In the genomic region with DNA sequence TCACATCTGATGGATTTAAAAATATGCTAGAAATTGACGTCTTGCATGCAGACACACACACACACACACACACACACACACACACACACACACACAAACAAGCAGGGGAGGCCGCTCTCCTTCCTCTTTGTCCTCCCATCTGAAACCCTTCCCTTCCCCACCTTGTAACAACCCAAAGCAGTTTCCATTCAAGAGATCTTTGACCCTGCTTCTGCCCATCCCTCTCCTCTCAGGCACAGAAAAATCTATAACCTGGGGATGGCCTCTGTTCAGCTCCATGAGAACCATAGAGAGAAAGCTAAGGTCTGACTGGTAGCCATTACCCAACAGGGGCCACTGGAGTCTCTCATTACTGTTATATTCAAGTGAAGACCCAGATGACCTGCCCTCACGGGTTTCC, we compare ENCODE assay signal across 22 mouse cellular contexts.
DNase-seq lines count a peak whose midpoint lies in the region; ATAC-seq and TF ChIP-seq lines count a peak whose summit lies in the region.
"Had no signal": no experiment of that assay in that cellular context is flagged by ENCODE, and none has a peak within 500 bp of the region (broad histone marks: within the 10 kb centered on the region; RNA-seq: fewer than 3 reads in every experiment).

No protein-coding gene starts in this region.

- TF ChIP-seq CTCF in left cerebral cortex, adult 2 months (IDR thresholded peaks at IDR 0.05) = no peak
- no peak for TF ChIP-seq CTCF in intestine, postnatal 0 days (IDR thresholded peaks at IDR 0.05; ENCODE audit: low read depth)

- WGBS in intestine, postnatal 0 days = 43% methylated on average over 3 of the region's 3 CpGs

- no peaks in the 10 kb centered on the region for H3K4me1 ChIP-seq in intestine, postnatal 0 days (replicated peaks; ENCODE audit: control insufficient read depth, insufficient read depth, low read length)
- H3K4me1 ChIP-seq: embryonic facial prominence, embryonic 10.5 days; embryonic facial prominence, embryonic 12.5 days had no signal

- H3K4me3 ChIP-seq in left cerebral cortex, adult 2 months = no peak overlapping the region
- no peak overlapping the region for H3K4me3 ChIP-seq in intestine, postnatal 0 days (ENCODE audit: low read depth, low read length)
- H3K4me3 ChIP-seq: embryonic facial prominence, embryonic 10.5 days; embryonic facial prominence, embryonic 12.5 days; forebrain, embryonic 13.5 days; forebrain, embryonic 15.5 days had no signal

- ATAC-seq in intestine, postnatal 0 days = peak; percentile 57
- ATAC-seq: activated CD4-positive, CD25-positive, alpha-beta regulatory T cell, adult 4 months; CD4-positive, CD25-positive, alpha-beta regulatory T cell, adult 4 months; forebrain, embryonic 13.5 days; forebrain, embryonic 15.5 days; Patski had no signal

- no peaks in the 10 kb centered on the region for H3K9me3 ChIP-seq in intestine, postnatal 0 days (ENCODE audit: control insufficient read depth)
- H3K9me3 ChIP-seq: embryonic facial prominence, embryonic 10.5 days; embryonic facial prominence, embryonic 12.5 days; forebrain, embryonic 13.5 days; forebrain, embryonic 15.5 days had no signal

- intact Hi-C loops in left cerebral cortex, adult 2 months (cut with DNase I) = no loop called here
- intact Hi-C loops in left cerebral cortex, postnatal 25 days (cut with DNase I) = no loop called here
- intact Hi-C loops in gastrocnemius, postnatal 36 days (cut with DNase I) = loop anchor here (5.0 kb wide), 1 partner anchor 243 kb away; no protein-coding TSS in a partner anchor

- no peaks in the 10 kb centered on the region for H3K27me3 ChIP-seq in intestine, postnatal 0 days (replicated peaks; ENCODE audit: control insufficient read depth, insufficient read depth, low read length)
- H3K27me3 ChIP-seq: embryonic facial prominence, embryonic 12.5 days; forebrain, embryonic 15.5 days had no signal

- no peaks in the 10 kb centered on the region for H3K36me3 ChIP-seq in intestine, postnatal 0 days (ENCODE audit: control insufficient read depth, insufficient read depth)
- H3K36me3 ChIP-seq: embryonic facial prominence, embryonic 10.5 days; embryonic facial prominence, embryonic 12.5 days; forebrain, embryonic 15.5 days; G1E had no signal

- H3K4me2 ChIP-seq in intestine, postnatal 0 days (replicated peaks; ENCODE audit: low read depth) = no peak overlapping the region
- H3K4me2 ChIP-seq: embryonic facial prominence, embryonic 12.5 days; forebrain, embryonic 13.5 days; forebrain, embryonic 15.5 days had no signal

- peak overlapping the region; percentile 11; the same call in 1 of the 2 replicates for H3K27ac ChIP-seq in left cerebral cortex, adult 2 months
- no peak overlapping the region for H3K27ac ChIP-seq in intestine, postnatal 0 days (ENCODE audit: low read depth, low read length)
- H3K27ac ChIP-seq: embryonic facial prominence, embryonic 10.5 days; embryonic facial prominence, embryonic 12.5 days; forebrain, embryonic 13.5 days; forebrain, embryonic 15.5 days had no signal

- H3K9ac ChIP-seq in intestine, postnatal 0 days (ENCODE audit: low read depth, low read length) = no peak overlapping the region
- H3K9ac ChIP-seq: embryonic facial prominence, embryonic 12.5 days; forebrain, embryonic 13.5 days; forebrain, embryonic 15.5 days had no signal

- DNase-seq in left cerebral cortex, adult 2 months (ENCODE audit: extremely low spot score in 1 of 2, low spot score in 2 of 2) = no peak
- DNase-seq in left cerebral cortex, postnatal 25 days (ENCODE audit: low spot score in 2 of 2) = no peak
- no peak for DNase-seq in gastrocnemius, postnatal 36 days
- no peak for DNase-seq in right cerebral cortex, postnatal 14 days
- DNase-seq: adrenal gland, adult 8-10 months; adrenal gland, postnatal 14 days; adrenal gland, postnatal 36 days; B cell, adult 2 months; cerebellum, adult 11-12 months; cerebellum, adult 2 months; cerebellum, adult 9-10 months; cerebellum, postnatal 10 days; cerebellum, postnatal 25 days had no signal
